Mouse (Mus musculus): ENCODE measurements around the gene Rbp7.
"Not testable (repeated sequence)": the region's sequence is repeated elsewhere in the genome, so short reads cannot be mapped to it uniquely, and the experiment has no call there.

- TF ChIP-seq CTCF, EP300 (IDR thresholded peaks at IDR 0.05; ENCODE audit: low read depth): not testable (repeated sequence)
Observed at GRCm38 (mm10) chr4:149431887-149432286, 22.9 kb downstream of the Rbp7 start.
